Mouse (Mus musculus) kidney, postnatal 0 days (tissue): Measurements from ENCODE around the gene Creb5. TPM values are rescaled to one million over a fixed set of nuclear protein-coding genes. Genes with fewer than 3 reads are reported as not detected.

Experiments
- ATAC-seq: fragments of 200-750 bp; cut with Nextera tagmentation; replicated peaks from 2 replicates; pipeline ENCODE4 v1.8.0; 2017; ENCODE audit warnings: low read depth, moderate number of reproducible peaks, moderate TSS enrichment, moderate library complexity; ENCODE audit not compliant: low FRiP score
- DNase-seq: peaks from one replicate; pipeline ENCODE4 v3.0.0-alpha.2; 2016; ENCODE audit warnings: low spot score
- H3K27ac ChIP-seq: fragments of 300-500 bp; sonication (generic); 2 replicates; pipeline ENCODE4 v1.5.1; 2014; ENCODE audit warnings: mild to moderate bottlenecking
- H3K27me3 ChIP-seq: fragments of 300-500 bp; sonication (generic); 2 replicates; pipeline ENCODE4 v1.6.1; 2014; ENCODE audit warnings: low read length, mixed read lengths; ENCODE audit not compliant: insufficient read depth
- H3K36me3 ChIP-seq: fragments of 300-500 bp; sonication (generic); 2 replicates; pipeline ENCODE4 v1.6.1; 2014; ENCODE audit warnings: low read length, mixed read lengths; ENCODE audit not compliant: insufficient read depth
- H3K4me1 ChIP-seq: fragments of 300-500 bp; sonication (generic); replicated peaks from 2 replicates; pipeline ENCODE4 v1.6.1; 2014; ENCODE audit warnings: antibody characterized with exemption, low read length, mixed read lengths; ENCODE audit not compliant: insufficient read depth
- H3K4me2 ChIP-seq: fragments of 300-500 bp; sonication (generic); 2 replicates; pipeline ENCODE4 v1.6.1; 2014; ENCODE audit warnings: mild to moderate bottlenecking, low read length, moderate library complexity, mixed read lengths
- H3K4me3 ChIP-seq: fragments of 300-500 bp; sonication (generic); replicated peaks from 2 replicates; pipeline ENCODE4 v1.5.1; 2014; ENCODE audit warnings: low read depth, low read length
- H3K9ac ChIP-seq: fragments of 300-500 bp; sonication (generic); 2 replicates; pipeline ENCODE4 v1.6.1; 2014; ENCODE audit warnings: low read depth, low read length
- H3K9me3 ChIP-seq: fragments of 300-500 bp; sonication (generic); replicated peaks from 2 replicates; pipeline ENCODE4 v1.6.1; 2016; ENCODE audit warnings: low read length, inconsistent platforms, mixed read lengths
- CTCF ChIP-seq: IDR thresholded peaks from 2 replicates; pipeline ENCODE4 v1.5.1; 2016; ENCODE audit warnings: antibody characterized with exemption, low read depth, mild to moderate bottlenecking, moderate library complexity
- WGBS: fragments of 180-500 bp; shearing (Covaris S2); extraction: QIAGEN DNeasy Blood & Tissue Kit; methylation state at CpG from one replicate; pipeline ENCODE4 v1.1.7; 2014; 5-methylcytosine and 5-hydroxymethylcytosine counted together
- polyA plus RNA-seq: library from polyadenylated mRNA; unstranded; fragments of >200 nt; fragmentation: Nextera tagmentation; extraction: Ambion mirVana; gene quantifications from 2 replicates; pipeline ENCODE4 v1.2.1, GENCODE M21; 2015

The Creb5 gene
- polyA plus RNA-seq, 1 experiment from 2014 or later, result 1.6 TPM

DNA sequence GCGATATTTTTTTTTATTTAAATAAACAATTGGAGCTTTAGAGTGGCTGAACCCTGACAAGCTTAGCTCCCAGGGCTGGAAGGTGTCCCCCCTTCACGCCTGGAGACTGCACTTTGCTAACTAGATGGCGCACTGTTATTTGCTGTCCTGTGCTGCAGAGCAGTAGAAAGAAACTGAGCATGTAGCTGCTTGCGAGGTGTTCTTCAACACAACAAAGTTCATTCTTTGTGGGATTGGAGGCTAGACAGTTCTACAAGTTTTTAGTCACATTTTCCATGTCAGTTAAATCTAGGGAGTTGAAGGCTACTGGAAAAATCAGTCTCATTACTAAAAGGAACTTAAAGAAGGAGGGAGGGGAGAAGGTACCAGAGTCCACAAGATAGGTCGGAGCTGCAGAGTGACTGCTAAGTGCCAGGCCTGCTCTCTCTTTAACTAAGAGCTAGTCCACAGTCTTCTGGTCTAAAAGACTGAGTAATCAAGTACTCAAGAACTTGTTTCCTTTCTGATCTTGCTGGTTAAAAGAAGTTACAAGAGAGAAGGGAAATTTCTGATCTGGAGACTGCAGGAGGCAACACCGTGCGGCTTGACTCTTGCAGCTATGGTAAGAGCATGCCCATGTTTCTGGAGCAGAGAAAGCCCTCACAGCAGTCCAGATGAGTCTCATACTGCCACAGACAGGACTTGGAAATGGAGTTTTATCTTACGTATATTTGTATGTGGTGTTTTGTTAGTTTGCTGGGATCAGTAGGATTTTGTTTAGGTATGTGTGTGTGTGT lies 3.3 kb downstream of the Creb5 start:
- Histone ChIP-seq H3K4me1 (peaks cover 6% of the 10 kb centered on the region), H3K9me3 (no peaks in the 10 kb centered on the region), H3K4me2 (no peak overlapping the region), H3K36me3 (no peaks in the 10 kb centered on the region), H3K27ac (no peak overlapping the region), H3K4me3 (no peak overlapping the region), H3K27me3 (peaks cover 28% of the 10 kb centered on the region), H3K9ac (no peak overlapping the region)
- 55% methylated on average over 8 of the region's 8 CpGs for WGBS
- TF ChIP-seq CTCF, result peak; percentile 48
- no peak for ATAC-seq
- peak; percentile 51 for DNase-seq

DNA sequence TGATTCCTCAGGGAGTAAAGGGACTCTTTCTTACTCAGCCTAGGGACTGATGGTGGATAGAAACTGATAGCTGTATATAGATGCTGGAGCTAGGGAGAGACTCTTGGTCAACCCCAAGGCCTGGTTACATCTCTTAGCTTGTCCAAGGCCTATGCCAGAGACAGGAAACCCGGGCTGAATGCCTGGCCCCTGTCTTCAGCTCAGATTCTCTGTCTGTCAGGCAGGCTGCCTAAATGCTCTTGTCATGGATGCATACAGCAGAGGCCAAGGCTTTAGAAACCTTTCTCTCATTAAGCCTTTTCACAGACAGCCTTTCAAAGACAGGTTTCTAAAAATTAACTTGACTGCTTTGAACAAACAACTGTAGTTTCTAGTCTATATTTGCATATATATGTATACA lies 5.9 kb downstream of the Creb5 start:
- H3K4me3 ChIP-seq, result no peak overlapping the region
- no peaks in the 10 kb centered on the region; the same call in 1 of the 2 replicates for H3K4me1 ChIP-seq
- H3K4me2 ChIP-seq, result no peak overlapping the region
- DNase-seq (no peak), ATAC-seq (no peak)
- 64% methylated on average over 1 of the region's 1 CpGs for WGBS
- no peaks in the 10 kb centered on the region for H3K9me3 ChIP-seq
- H3K27me3 ChIP-seq, result peaks cover 17% of the 10 kb centered on the region
- no peak for TF ChIP-seq CTCF
- no peaks in the 10 kb centered on the region for H3K36me3 ChIP-seq
- no peak overlapping the region for H3K27ac ChIP-seq
- H3K9ac ChIP-seq, result no peak overlapping the region

DNA sequence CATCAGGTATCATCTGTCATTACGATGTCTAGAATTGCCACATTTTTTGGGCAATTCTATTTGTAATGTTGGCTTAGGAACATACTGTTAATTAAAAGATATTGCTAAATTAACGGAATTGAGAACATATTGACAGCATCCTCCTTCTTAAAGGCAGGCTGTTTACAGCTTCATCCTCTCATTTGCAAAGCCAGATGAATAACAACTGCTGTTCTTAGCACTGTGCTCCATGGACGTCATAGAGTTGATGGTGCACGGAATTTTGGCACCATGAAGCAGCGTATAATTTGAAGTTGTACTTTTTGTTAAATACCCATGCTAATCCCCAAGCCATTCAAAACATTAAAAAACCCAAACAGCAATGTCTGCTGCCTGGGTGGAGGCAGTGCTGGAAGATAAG lies 10.8 kb downstream of the Creb5 start:
- Histone ChIP-seq H3K36me3 (no peaks in the 10 kb centered on the region), H3K27ac (no peak overlapping the region), H3K9me3 (no peaks in the 10 kb centered on the region), H3K4me2 (no peak overlapping the region), H3K9ac (no peak overlapping the region), H3K4me1 (no peaks in the 10 kb centered on the region), H3K4me3 (no peak overlapping the region), H3K27me3 (no peaks in the 10 kb centered on the region)
- ATAC-seq, result no peak
- no peak for TF ChIP-seq CTCF
- 82% methylated on average over 5 of the region's 5 CpGs for WGBS
- DNase-seq, result no peak

DNA sequence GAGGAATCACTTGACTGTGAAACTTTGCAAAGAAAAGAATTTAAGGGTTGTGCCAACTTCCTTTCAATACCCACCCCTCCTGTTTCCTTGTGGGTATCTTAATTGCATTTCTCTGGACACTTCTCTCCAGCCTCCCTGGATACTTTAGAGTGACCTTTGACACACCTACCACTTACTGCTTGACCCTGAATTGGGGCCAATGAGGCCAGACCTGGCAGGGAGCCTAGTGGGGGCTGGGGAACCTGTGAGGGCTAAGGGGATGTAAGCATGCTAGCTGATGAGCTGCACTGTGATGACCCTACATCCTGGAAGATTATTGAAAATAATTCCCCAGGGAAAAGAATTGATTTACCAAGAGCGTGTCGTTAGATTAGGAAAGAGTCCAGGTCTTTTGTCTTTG lies 17.1 kb downstream of the Creb5 start:
- Histone ChIP-seq H3K4me3 (no peak overlapping the region), H3K36me3 (no peaks in the 10 kb centered on the region), H3K27me3 (no peaks in the 10 kb centered on the region), H3K27ac (no peak overlapping the region), H3K4me2 (no peak overlapping the region), H3K9ac (no peak overlapping the region), H3K9me3 (no peaks in the 10 kb centered on the region), H3K4me1 (no peaks in the 10 kb centered on the region)
- TF ChIP-seq CTCF, result no peak
- DNase-seq (no peak), ATAC-seq (no peak)
- 83% methylated on average over 2 of the region's 2 CpGs for WGBS

DNA sequence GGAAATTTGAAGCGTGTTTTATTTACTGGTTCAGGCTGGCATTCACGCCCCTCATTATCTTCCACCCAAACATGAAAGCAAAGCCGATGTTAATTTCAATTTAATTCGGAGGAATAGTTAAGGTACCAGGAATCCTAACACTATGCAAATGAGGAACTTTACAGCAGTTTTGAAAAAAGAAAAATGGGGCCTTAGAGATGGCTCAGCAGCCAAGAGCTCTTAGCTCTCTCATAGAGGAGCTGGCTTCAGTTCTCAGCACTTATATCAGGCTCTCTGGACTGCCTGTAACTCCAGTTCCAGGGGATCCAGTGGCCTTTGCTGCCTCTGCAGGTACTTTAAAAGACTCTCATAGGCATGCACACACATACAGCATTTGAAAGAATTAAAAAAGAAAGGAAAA lies 19.1 kb downstream of the Creb5 start:
- no peak for ATAC-seq
- TF ChIP-seq CTCF, result no peak
- Histone ChIP-seq H3K4me2 (no peak overlapping the region), H3K36me3 (no peaks in the 10 kb centered on the region), H3K27me3 (no peaks in the 10 kb centered on the region), H3K27ac (no peak overlapping the region), H3K4me3 (no peak overlapping the region), H3K9me3 (no peaks in the 10 kb centered on the region), H3K4me1 (no peaks in the 10 kb centered on the region), H3K9ac (no peak overlapping the region)
- DNase-seq, result no peak
- 92% methylated on average over 4 of the region's 4 CpGs for WGBS

DNA sequence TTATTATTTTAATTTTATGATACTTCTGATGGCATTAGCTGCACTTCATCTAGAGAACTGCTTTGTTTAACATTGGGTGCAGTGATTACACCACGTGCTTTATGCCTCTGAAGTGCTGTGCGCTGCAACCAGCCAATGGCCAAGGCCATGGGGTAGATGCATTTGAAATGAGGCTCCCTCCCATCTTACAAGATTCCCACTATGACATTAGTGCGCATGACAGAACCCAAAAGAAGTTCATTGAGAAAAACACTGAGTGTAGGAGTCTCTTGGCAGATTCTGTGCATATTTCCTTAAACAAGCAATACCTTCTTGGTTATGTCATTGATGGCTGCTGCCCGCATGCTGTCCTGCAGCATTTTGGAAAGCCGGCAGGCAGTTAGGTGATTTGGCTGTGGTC lies 19.6 kb downstream of the Creb5 start:
- DNase-seq (no peak), ATAC-seq (no peak)
- H3K4me3 ChIP-seq, result no peak overlapping the region
- H3K9me3 ChIP-seq, result no peaks in the 10 kb centered on the region
- no peak overlapping the region for H3K27ac ChIP-seq
- no peak for TF ChIP-seq CTCF
- H3K4me1 ChIP-seq, result no peaks in the 10 kb centered on the region
- WGBS, result 85% methylated on average over 5 of the region's 5 CpGs
- no peak overlapping the region for H3K4me2 ChIP-seq
- H3K36me3 ChIP-seq, result no peaks in the 10 kb centered on the region
- H3K27me3 ChIP-seq, result no peaks in the 10 kb centered on the region
- no peak overlapping the region for H3K9ac ChIP-seq

DNA sequence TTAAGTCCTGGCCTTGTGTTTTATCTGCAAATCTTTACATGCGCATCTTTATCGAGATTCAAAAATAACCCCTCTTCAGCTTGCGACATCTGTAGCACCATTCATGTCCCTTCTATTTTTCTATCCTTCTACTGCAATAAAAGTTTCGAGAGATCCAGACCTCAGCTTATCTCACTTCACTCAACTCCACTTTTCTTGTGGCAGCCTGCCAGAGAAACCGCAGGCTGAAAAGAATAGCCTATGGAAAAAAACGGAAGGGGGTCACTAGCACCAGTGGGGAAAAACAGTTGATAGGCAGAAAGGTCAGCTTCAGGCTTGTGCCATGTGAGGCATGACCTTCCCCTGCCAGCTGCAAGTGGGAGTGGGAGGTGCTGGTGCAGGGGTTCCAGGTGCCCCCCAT lies 21.6 kb downstream of the Creb5 start:
- no peak for TF ChIP-seq CTCF
- H3K27ac ChIP-seq, result no peak overlapping the region
- H3K4me1 ChIP-seq, result no peaks in the 10 kb centered on the region
- ATAC-seq, result no peak
- H3K9me3 ChIP-seq, result no peaks in the 10 kb centered on the region
- no peak for DNase-seq
- H3K36me3 ChIP-seq, result no peaks in the 10 kb centered on the region
- H3K4me3 ChIP-seq, result no peak overlapping the region
- no peaks in the 10 kb centered on the region for H3K27me3 ChIP-seq
- WGBS, result 27% methylated on average over 6 of the region's 6 CpGs
- no peak overlapping the region for H3K9ac ChIP-seq
- no peak overlapping the region for H3K4me2 ChIP-seq
